Mouse (Mus musculus) hindbrain, embryonic 16.5 days (tissue): ENCODE measurements around the gene Col18a1. TPM values are rescaled to one million over a fixed set of nuclear protein-coding genes. Genes with fewer than 3 reads are reported as not detected.

Source experiments
- ATAC-seq: fragments of 200-750 bp; cut with Nextera tagmentation; 2 replicates; pipeline ENCODE4 v1.8.0; 2017; ENCODE audit warnings: moderate TSS enrichment, moderate library complexity
- H3K27ac ChIP-seq: fragments of 300-500 bp; sonication (generic); 2 replicates; pipeline ENCODE4 v1.5.1; 2014; ENCODE audit warnings: low read depth, mild to moderate bottlenecking, control low read depth, low read length, moderate library complexity
- H3K27me3 ChIP-seq: fragments of 300-500 bp; sonication (generic); replicated peaks from 2 replicates; pipeline ENCODE4 v1.6.1; 2014; ENCODE audit warnings: low read length; ENCODE audit not compliant: control insufficient read depth, insufficient read depth
- H3K36me3 ChIP-seq: fragments of 300-500 bp; sonication (generic); 2 replicates; pipeline ENCODE4 v1.6.1; 2014; ENCODE audit warnings: mild to moderate bottlenecking, low read length, moderate library complexity, mixed read lengths; ENCODE audit not compliant: control insufficient read depth, insufficient read depth
- H3K4me1 ChIP-seq: fragments of 300-500 bp; sonication (generic); 2 replicates; pipeline ENCODE4 v1.6.1; 2014; ENCODE audit warnings: low read depth, low read length; ENCODE audit not compliant: control insufficient read depth, insufficient read depth
- H3K4me2 ChIP-seq: fragments of 300-500 bp; sonication (generic); 2 replicates; pipeline ENCODE4 v1.6.1; 2014; ENCODE audit warnings: mild to moderate bottlenecking, low read length, control low read depth, moderate library complexity
- H3K4me3 ChIP-seq: fragments of 300-500 bp; sonication (generic); 2 replicates; pipeline ENCODE4 v1.5.1; 2014; ENCODE audit warnings: mild to moderate bottlenecking, low read length, control low read depth, moderate library complexity
- H3K9ac ChIP-seq: fragments of 300-500 bp; sonication (generic); 2 replicates; pipeline ENCODE4 v1.6.1; 2014; ENCODE audit warnings: low read depth, mild to moderate bottlenecking, control low read depth, low read length, moderate library complexity
- H3K9me3 ChIP-seq: fragments of 300-500 bp; sonication (generic); 2 replicates; pipeline ENCODE4 v1.6.1; 2014; ENCODE audit warnings: mild to moderate bottlenecking, low read length, moderate library complexity; ENCODE audit not compliant: control insufficient read depth
- WGBS: fragments of 180-500 bp; shearing (Covaris S2); extraction: QIAGEN DNeasy Blood & Tissue Kit; methylation state at CpG from one replicate; pipeline ENCODE4 v1.1.7; 2014; 5-methylcytosine and 5-hydroxymethylcytosine counted together
- polyA plus RNA-seq: library from polyadenylated mRNA; unstranded; fragments of >200 nt; fragmentation: Nextera tagmentation; extraction: Ambion mirVana; gene quantifications from 2 replicates; pipeline ENCODE4 v1.2.1, GENCODE M21; 2015

Gene Col18a1
- polyA plus RNA-seq, 1 experiment from 2014 or later: 26.4 TPM

- no peak overlapping the region for H3K9ac ChIP-seq
- 32% methylated on average over 8 of the region's 8 CpGs for WGBS
- H3K4me1 ChIP-seq: no peaks in the 10 kb centered on the region
- no peaks in the 10 kb centered on the region for H3K9me3 ChIP-seq
- ATAC-seq: no peak
- H3K4me3 ChIP-seq: no peak overlapping the region
- no peaks in the 10 kb centered on the region for H3K36me3 ChIP-seq
- H3K27me3 ChIP-seq: no peaks in the 10 kb centered on the region
- H3K4me2 ChIP-seq: no peak overlapping the region
- no peak overlapping the region for H3K27ac ChIP-seq
Measured at GRCm38 (mm10) chr10:77016499-77016898, 149.8 kb downstream of the Col18a1 start.

GRCm38 (mm10) chr10:77016080-77016479 lies 150.3 kb downstream of the Col18a1 start:
- H3K36me3 ChIP-seq: no peaks in the 10 kb centered on the region
- no peak for ATAC-seq

GRCm38 (mm10) chr10:77011681-77012080 lies 154.7 kb downstream of the Col18a1 start:
- no peak overlapping the region for H3K27ac ChIP-seq
- H3K36me3 ChIP-seq: no peaks in the 10 kb centered on the region
- H3K9ac ChIP-seq: no peak overlapping the region
- no peak overlapping the region for H3K4me2 ChIP-seq
- H3K27me3 ChIP-seq: no peaks in the 10 kb centered on the region
- no peaks in the 10 kb centered on the region for H3K9me3 ChIP-seq
- H3K4me1 ChIP-seq: peaks cover 11% of the 10 kb centered on the region
- ATAC-seq: no peak
- H3K4me3 ChIP-seq: no peak overlapping the region
- WGBS: 88% methylated on average over 4 of the region's 4 CpGs

More at GRCm38 (mm10) chr10:77016080-77016479, 150.3 kb downstream of the Col18a1 start:
- H3K4me1 ChIP-seq: no peaks in the 10 kb centered on the region
- no peak overlapping the region for H3K4me2 ChIP-seq
- WGBS: 90% methylated on average over 7 of the region's 7 CpGs
- no peaks in the 10 kb centered on the region for H3K9me3 ChIP-seq
- no peak overlapping the region for H3K27ac ChIP-seq
- H3K4me3 ChIP-seq: no peak overlapping the region
- H3K9ac ChIP-seq: no peak overlapping the region
- H3K27me3 ChIP-seq: no peaks in the 10 kb centered on the region

- Histone ChIP-seq H3K4me2 (no peak overlapping the region), H3K4me1 (peaks cover 15% of the 10 kb centered on the region), H3K27ac (peak overlapping the region; percentile 52), H3K27me3 (no peaks in the 10 kb centered on the region), H3K4me3 (no peak overlapping the region), H3K36me3 (no peaks in the 10 kb centered on the region), H3K9ac (no peak overlapping the region), H3K9me3 (no peaks in the 10 kb centered on the region)
- no peak for ATAC-seq
- 86% methylated on average over 3 of the region's 3 CpGs for WGBS
Measured at GRCm38 (mm10) chr10:77008698-77009097, 157.7 kb downstream of the Col18a1 start.

GRCm38 (mm10) chr10:77008109-77008561 lies 158.2 kb downstream of the Col18a1 start:
- Histone ChIP-seq H3K9ac (peak overlapping the region; percentile 41; the same call in 1 of the 2 replicates), H3K4me3 (no peak overlapping the region), H3K9me3 (no peaks in the 10 kb centered on the region), H3K27ac (peak overlapping the region; percentile 68), H3K36me3 (no peaks in the 10 kb centered on the region), H3K27me3 (no peaks in the 10 kb centered on the region), H3K4me1 (peaks cover 15% of the 10 kb centered on the region), H3K4me2 (no peak overlapping the region; the same call in 1 of the 2 replicates)
- WGBS: 12% methylated on average over 9 of the region's 9 CpGs
- peak; percentile 87 for ATAC-seq

GRCm38 (mm10) chr10:77007433-77008108 lies 158.8 kb downstream of the Col18a1 start:
- Histone ChIP-seq H3K27ac (peak overlapping the region; percentile 68), H3K9ac (peak overlapping the region; percentile 41; the same call in 1 of the 2 replicates), H3K9me3 (no peaks in the 10 kb centered on the region), H3K36me3 (no peaks in the 10 kb centered on the region), H3K27me3 (no peaks in the 10 kb centered on the region), H3K4me1 (peaks cover 15% of the 10 kb centered on the region), H3K4me3 (no peak overlapping the region), H3K4me2 (no peak overlapping the region)
- WGBS: 30% methylated on average over 8 of the region's 8 CpGs
- peak; percentile 32; the same call in 1 of the 2 replicates for ATAC-seq

- Histone ChIP-seq H3K9me3 (no peaks in the 10 kb centered on the region; the same call in 1 of the 2 replicates), H3K4me1 (peaks cover 15% of the 10 kb centered on the region), H3K27ac (no peak overlapping the region), H3K27me3 (no peaks in the 10 kb centered on the region), H3K36me3 (no peaks in the 10 kb centered on the region), H3K4me2 (no peak overlapping the region), H3K9ac (no peak overlapping the region), H3K4me3 (no peak overlapping the region)
- peak; percentile 15; the same call in 1 of the 2 replicates for ATAC-seq
- WGBS: 40% methylated on average over 7 of the region's 7 CpGs
Measured at GRCm38 (mm10) chr10:77004936-77005335, 161.4 kb downstream of the Col18a1 start.

Other genes starting within 250 kb of the Col18a1 start
- gene Pcbp3, start 204.7 kb downstream of the Col18a1 start, polyA plus RNA-seq: 95.5 and 108 TPM in 2 replicates
- 45.1 and 49.6 TPM in 2 replicates for gene Slc19a1, start 134.3 kb downstream of the Col18a1 start, polyA plus RNA-seq
- 58.8 and 65.7 TPM in 2 replicates for gene Pofut2, start 92.7 kb upstream of the Col18a1 start, polyA plus RNA-seq